Mouse (Mus musculus): ENCODE data around the gene Sell. TPM values are rescaled to one million over a fixed set of nuclear protein-coding genes. Genes with fewer than 3 reads are reported as not detected.

Sell gene
- total RNA-seq, 2 experiments from 2014 or later: not detected

GRCm38 (mm10) chr1:164075416-164075815 lies 13.6 kb downstream of the Sell start:
- DNase-seq: no peak

- no peak for DNase-seq
These were observed 14.7 kb downstream of the Sell start for GRCm38 (mm10) chr1:164076441-164076840.

GRCm38 (mm10) chr1:164077031-164077430 lies 15.2 kb downstream of the Sell start:
- no peak for DNase-seq

- DNase-seq: no peak
These were observed 16.6 kb downstream of the Sell start for GRCm38 (mm10) chr1:164078323-164078741.

GRCm38 (mm10) chr1:164079091-164079490 lies 17.3 kb downstream of the Sell start:
- no peak for DNase-seq

- no peak for DNase-seq
These were observed 21.3 kb downstream of the Sell start for GRCm38 (mm10) chr1:164083046-164083445.

- DNase-seq: no peak
These were observed 25.0 kb downstream of the Sell start for GRCm38 (mm10) chr1:164086797-164087196.

GRCm38 (mm10) chr1:164087872-164088271 lies 26.1 kb downstream of the Sell start:
- no peak for DNase-seq

GRCm38 (mm10) chr1:164096780-164097179 lies 35.0 kb downstream of the Sell start:
- no peak for DNase-seq

- no peak for DNase-seq
These were observed 36.1 kb downstream of the Sell start for GRCm38 (mm10) chr1:164097911-164098310.

- DNase-seq: peak in 1 of 2 experiments; percentile 2
These were observed 36.6 kb downstream of the Sell start for GRCm38 (mm10) chr1:164098372-164098771.

- DNase-seq: no peak
These were observed 48.0 kb downstream of the Sell start for GRCm38 (mm10) chr1:164109763-164110162.

- no peak for DNase-seq
These were observed 49.0 kb downstream of the Sell start for GRCm38 (mm10) chr1:164110591-164111329.

GRCm38 (mm10) chr1:164114280-164114679 lies 52.5 kb downstream of the Sell start:
- DNase-seq: no peak

GRCm38 (mm10) chr1:164114947-164115493 lies 53.2 kb downstream of the Sell start, which contains the start of gene Selp:
Selp (plus strand) TSS chr1:164115264.
- no peak for DNase-seq

GRCm38 (mm10) chr1:164115647-164116046 lies 53.9 kb downstream of the Sell start:
- DNase-seq: no peak

GRCm38 (mm10) chr1:164117869-164118268 lies 56.1 kb downstream of the Sell start:
- DNase-seq: no peak

GRCm38 (mm10) chr1:164119892-164120776 lies 58.4 kb downstream of the Sell start:
- DNase-seq: no peak

GRCm38 (mm10) chr1:164120777-164121158 lies 59.0 kb downstream of the Sell start:
- DNase-seq: no peak

- no peak for DNase-seq
These were observed 62.1 kb downstream of the Sell start for GRCm38 (mm10) chr1:164123836-164124235.

- DNase-seq: no peak
These were observed 68.2 kb downstream of the Sell start for GRCm38 (mm10) chr1:164130013-164130412.

- DNase-seq: no peak
These were observed 70.8 kb downstream of the Sell start for GRCm38 (mm10) chr1:164132609-164133008.
